Mouse (Mus musculus) bone marrow, adult 2 months (tissue): ENCODE measurements around the gene Uchl5.

Source experiments
- CTCF ChIP-seq: fragments of 200-500 bp; IDR thresholded peaks from 2 replicates; pipeline ENCODE4 v1.5.1; 2011; ENCODE audit warnings: low read length, control low read depth; ENCODE audit not compliant: control insufficient read depth, insufficient read depth
- POLR2A ChIP-seq: fragments of 200-500 bp; IDR thresholded peaks from 2 replicates; pipeline ENCODE4 v1.6.1; 2011; ENCODE audit warnings: low read depth, mild to moderate bottlenecking, control low read depth, low read length, borderline replicate concordance; ENCODE audit not compliant: control insufficient read depth

DNA sequence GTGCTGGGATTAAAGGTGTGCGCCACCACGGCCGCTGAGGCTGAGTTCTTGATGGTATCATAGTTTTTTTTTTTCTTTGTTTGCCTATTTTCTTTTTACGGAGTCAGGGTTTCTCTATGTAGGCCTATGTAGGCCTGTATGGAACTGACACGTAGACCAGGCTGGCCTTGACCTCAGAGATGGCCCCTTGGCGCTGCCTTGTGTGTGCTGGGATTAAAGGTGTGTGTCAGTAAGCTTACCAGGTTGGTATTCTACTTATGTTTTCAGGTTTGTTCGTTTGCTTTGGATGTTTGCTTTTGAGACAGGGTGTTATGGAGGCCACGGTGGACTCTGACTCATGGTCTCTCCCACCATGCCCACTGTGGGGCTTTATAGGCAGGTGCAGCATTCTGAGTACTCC, 14.9 kb upstream of the Uchl5 start:
- no peak for TF ChIP-seq CTCF
- no peak for TF ChIP-seq POLR2A
